In genomic region chr2:135711925-135712288, GRCm38 (mm10) we compare ENCODE assay signal across 8 mouse cellular contexts. TPM values are rescaled to one million over a fixed set of nuclear protein-coding genes. Genes with fewer than 3 reads are reported as not detected.
DNase-seq lines count a peak whose midpoint lies in the region; ATAC-seq and TF ChIP-seq lines count a peak whose summit lies in the region.
"Had no signal": no experiment of that assay in that cellular context is flagged by ENCODE, and none has a peak within 500 bp of the region (broad histone marks: within the 10 kb centered on the region; RNA-seq: fewer than 3 reads in every experiment).

No protein-coding gene starts in this region.

- H3K4me2 ChIP-seq in heart, embryonic 11.5 days = peak overlapping the region; percentile 58
- peak overlapping the region; percentile 26 for H3K4me2 ChIP-seq in kidney, embryonic 14.5 days (replicated peaks; ENCODE audit: low read depth, low read length)
- H3K4me2 ChIP-seq in midbrain, embryonic 16.5 days (ENCODE audit: low read length) = peak overlapping the region; percentile 49
- peak overlapping the region; percentile 31 for H3K4me2 ChIP-seq in stomach, postnatal 0 days (replicated peaks; ENCODE audit: low read depth)

- WGBS in forebrain, embryonic 10.5 days = 7% methylated on average over 8 of the region's 8 CpGs
- 17% methylated on average over 8 of the region's 8 CpGs for WGBS in heart, embryonic 11.5 days (ENCODE audit: insufficient replicate concordance)
- 19% methylated on average over 8 of the region's 8 CpGs for WGBS in kidney, embryonic 14.5 days
- 57% methylated on average over 8 of the region's 8 CpGs for WGBS in liver, adult 2 months
- WGBS in midbrain, embryonic 16.5 days = 6% methylated on average over 8 of the region's 8 CpGs
- 15% methylated on average over 8 of the region's 8 CpGs for WGBS in stomach, postnatal 0 days

- H3K9me3 ChIP-seq in forebrain, embryonic 10.5 days = no peaks in the 10 kb centered on the region
- H3K9me3 ChIP-seq in heart, embryonic 11.5 days (replicated peaks; ENCODE audit: control insufficient read depth, low read length) = no peaks in the 10 kb centered on the region
- no peaks in the 10 kb centered on the region for H3K9me3 ChIP-seq in kidney, embryonic 14.5 days (ENCODE audit: control insufficient read depth, low read length)
- H3K9me3 ChIP-seq in midbrain, embryonic 16.5 days (replicated peaks; ENCODE audit: control insufficient read depth, low read length, poor library complexity, severe bottlenecking) = no peaks in the 10 kb centered on the region
- H3K9me3 ChIP-seq in stomach, postnatal 0 days (ENCODE audit: control insufficient read depth, low read length) = no peaks in the 10 kb centered on the region
- H3K9me3 ChIP-seq: megakaryocyte, embryonic 14.5 days had no signal

- H3K27me3 ChIP-seq in forebrain, embryonic 10.5 days (ENCODE audit: poor library complexity, severe bottlenecking) = no peaks in the 10 kb centered on the region
- H3K27me3 ChIP-seq in heart, embryonic 11.5 days (ENCODE audit: control insufficient read depth, insufficient read depth, low read length) = no peaks in the 10 kb centered on the region
- no peaks in the 10 kb centered on the region for H3K27me3 ChIP-seq in kidney, embryonic 14.5 days (ENCODE audit: control insufficient read depth, insufficient read depth, low read length)
- no peaks in the 10 kb centered on the region for H3K27me3 ChIP-seq in liver, adult 2 months (ENCODE audit: control insufficient read depth, insufficient read depth, low read length)
- no peaks in the 10 kb centered on the region for H3K27me3 ChIP-seq in midbrain, embryonic 16.5 days (ENCODE audit: control insufficient read depth, insufficient read depth, low read depth, low read length)
- no peaks in the 10 kb centered on the region for H3K27me3 ChIP-seq in stomach, postnatal 0 days (ENCODE audit: control insufficient read depth, insufficient read depth, low read length)
- H3K27me3 ChIP-seq: megakaryocyte, embryonic 14.5 days had no signal

- peak; percentile 87 for DNase-seq in adrenal gland, postnatal 25 days
- DNase-seq in forebrain, embryonic 10.5 days (ENCODE audit: extremely low spot score, low spot score) = peak; percentile 77
- peak; percentile 30 for DNase-seq in liver, adult 2 months (ENCODE audit: extremely low read depth, low read depth, low spot score)
- peak; percentile 65 for DNase-seq in stomach, postnatal 0 days (ENCODE audit: low spot score)

- peak overlapping the region; percentile 84 for H3K27ac ChIP-seq in forebrain, embryonic 10.5 days
- H3K27ac ChIP-seq in heart, embryonic 11.5 days (ENCODE audit: low read depth, low read length) = no peak overlapping the region; the same call in 1 of the 2 replicates
- H3K27ac ChIP-seq in kidney, embryonic 14.5 days (ENCODE audit: low read depth, low read length) = no peak overlapping the region
- no peak overlapping the region for H3K27ac ChIP-seq in liver, adult 2 months (replicated peaks; ENCODE audit: insufficient read depth, low read depth, low read length)
- peak overlapping the region; percentile 48 for H3K27ac ChIP-seq in midbrain, embryonic 16.5 days (ENCODE audit: low read length)
- H3K27ac ChIP-seq in stomach, postnatal 0 days (replicated peaks) = peak overlapping the region; percentile 30

- TF ChIP-seq POLR2A in liver, adult 2 months (IDR thresholded peaks at IDR 0.05; ENCODE audit: extremely low read depth, insufficient read depth, low read length) = no peak

- peaks cover 72% of the 10 kb centered on the region for H3K4me1 ChIP-seq in forebrain, embryonic 10.5 days
- peaks cover 21% of the 10 kb centered on the region for H3K4me1 ChIP-seq in heart, embryonic 11.5 days (ENCODE audit: control insufficient read depth, insufficient read depth, low read length)
- H3K4me1 ChIP-seq in kidney, embryonic 14.5 days (ENCODE audit: control insufficient read depth, insufficient read depth, low read length) = peaks cover 11% of the 10 kb centered on the region; the same call in 1 of the 2 replicates
- H3K4me1 ChIP-seq in liver, adult 2 months (ENCODE audit: control insufficient read depth, insufficient read depth, low read length) = peaks cover 2% of the 10 kb centered on the region; the same call in 1 of the 2 replicates
- peaks cover 22% of the 10 kb centered on the region for H3K4me1 ChIP-seq in midbrain, embryonic 16.5 days (ENCODE audit: control insufficient read depth, insufficient read depth, low read length)
- H3K4me1 ChIP-seq in stomach, postnatal 0 days (replicated peaks; ENCODE audit: control insufficient read depth, insufficient read depth) = peaks cover 4% of the 10 kb centered on the region; the same call in 1 of the 2 replicates

- ATAC-seq in heart, embryonic 11.5 days (replicated peaks; ENCODE audit: insufficient number of reproducible peaks, low FRiP score, low TSS enrichment) = 0 out of 2 replicates have a peak, but pooled peaks have one; percentile 76
- ATAC-seq in kidney, embryonic 14.5 days (ENCODE audit: low FRiP score, low TSS enrichment) = peak; percentile 64; the same call in 1 of the 2 replicates
- ATAC-seq in midbrain, embryonic 16.5 days = peak; percentile 88
- peak; percentile 56; the same call in 1 of the 2 replicates for ATAC-seq in stomach, postnatal 0 days (ENCODE audit: low FRiP score, low TSS enrichment)

- H3K79me2 ChIP-seq in liver, adult 2 months (ENCODE audit: control insufficient read depth, insufficient read depth, low read length) = no peaks in the 10 kb centered on the region

- H3K4me3 ChIP-seq in forebrain, embryonic 10.5 days = peak overlapping the region; percentile 37
- H3K4me3 ChIP-seq in heart, embryonic 11.5 days (ENCODE audit: low read depth, low read length) = 0 out of 2 replicates have a peak overlapping the region, but pooled peaks have one; percentile 8
- H3K4me3 ChIP-seq in kidney, embryonic 14.5 days (ENCODE audit: low read length) = no peak overlapping the region
- H3K4me3 ChIP-seq in liver, adult 2 months (ENCODE audit: insufficient read depth, low read depth, low read length) = no peak overlapping the region
- H3K4me3 ChIP-seq in midbrain, embryonic 16.5 days (ENCODE audit: low read depth, low read length) = peak overlapping the region; percentile 22; the same call in 1 of the 2 replicates
- H3K4me3 ChIP-seq in stomach, postnatal 0 days (ENCODE audit: low read depth, low read length) = no peak overlapping the region
- H3K4me3 ChIP-seq: megakaryocyte, embryonic 14.5 days had no signal

- no peak for TF ChIP-seq CTCF in liver, adult 2 months (IDR thresholded peaks at IDR 0.05; ENCODE audit: low read depth, low read length)
- TF ChIP-seq CTCF in stomach, postnatal 0 days (IDR thresholded peaks at IDR 0.05; ENCODE audit: low read depth) = peak; percentile 28

- H3K36me3 ChIP-seq in forebrain, embryonic 10.5 days (replicated peaks) = no peaks in the 10 kb centered on the region
- H3K36me3 ChIP-seq in heart, embryonic 11.5 days (ENCODE audit: control insufficient read depth, insufficient read depth, low read length) = no peaks in the 10 kb centered on the region
- no peaks in the 10 kb centered on the region for H3K36me3 ChIP-seq in kidney, embryonic 14.5 days (ENCODE audit: control insufficient read depth, insufficient read depth, low read length)
- no peaks in the 10 kb centered on the region for H3K36me3 ChIP-seq in liver, adult 2 months (ENCODE audit: control insufficient read depth, insufficient read depth, low read length)
- no peaks in the 10 kb centered on the region for H3K36me3 ChIP-seq in midbrain, embryonic 16.5 days (ENCODE audit: control insufficient read depth, insufficient read depth, low read length)
- H3K36me3 ChIP-seq in stomach, postnatal 0 days (ENCODE audit: control insufficient read depth, insufficient read depth, low read length) = no peaks in the 10 kb centered on the region

- no peak overlapping the region for H3K9ac ChIP-seq in heart, embryonic 11.5 days (ENCODE audit: low read depth, low read length)
- H3K9ac ChIP-seq in kidney, embryonic 14.5 days (ENCODE audit: low read depth, low read length) = peak overlapping the region; percentile 18; the same call in 1 of the 2 replicates
- no peak overlapping the region for H3K9ac ChIP-seq in liver, adult 2 months (ENCODE audit: low read depth, low read length)
- H3K9ac ChIP-seq in midbrain, embryonic 16.5 days (ENCODE audit: low read depth, low read length) = peak overlapping the region; percentile 2; the same call in 1 of the 2 replicates
- no peak overlapping the region for H3K9ac ChIP-seq in stomach, postnatal 0 days (ENCODE audit: low read length)

- no peak for TF ChIP-seq EP300 in stomach, postnatal 0 days (optimal IDR thresholded peaks at IDR 0.05)

RNA-seq across cellular contexts. Expression of gene Plcb4, which starts 53.1 kb away (rescaled TPM):
- 44.4 and 58.5 TPM in 2 replicates for total RNA-seq in adrenal gland, postnatal 25 days (2021)
- 15.9 and 16.0 TPM in 2 replicates for polyA plus RNA-seq in forebrain, embryonic 10.5 days (2016; fragmentation: Nextera tagmentation; extraction: Ambion mirVana)
- 25.8 and 33.8 TPM in 2 replicates for polyA plus RNA-seq in heart, embryonic 11.5 days (2014; fragmentation: Nextera tagmentation; extraction: Ambion mirVana)
- polyA plus RNA-seq in kidney, embryonic 14.5 days (2014; fragmentation: Nextera tagmentation; extraction: Ambion mirVana) = 19.7 and 21.2 TPM in 2 replicates
- total RNA-seq in liver, adult 2 months (2014; rRNA removed) = 4.2 and 4.3 TPM in 2 replicates
- polyA plus RNA-seq in liver, adult 2 months (2012; rRNA removed) = 0.47 and 0.88 TPM in 2 replicates
- 44.4 and 51.4 TPM in 2 replicates for polyA plus RNA-seq in midbrain, embryonic 16.5 days (2015; fragmentation: Nextera tagmentation; extraction: Ambion mirVana)
- 12.9 and 14.4 TPM in 2 replicates for polyA plus RNA-seq in stomach, postnatal 0 days (2015; fragmentation: Nextera tagmentation; extraction: Ambion mirVana)

Comparison
In these comparisons a context has a peak if more than half of its experiments do, and no peak if none do; other contexts are left out.
1. DNase-seq: peak in every context shown above with its lines; median percentile 87 in adrenal gland, postnatal 25 days; 77 in forebrain, embryonic 10.5 days; 65 in stomach, postnatal 0 days; 30 in liver, adult 2 months.
2. H3K27ac ChIP-seq: peak in forebrain, embryonic 10.5 days (single experiment), midbrain, embryonic 16.5 days (single experiment) and stomach, postnatal 0 days (single experiment); none in heart, embryonic 11.5 days (single experiment), kidney, embryonic 14.5 days (single experiment) and liver, adult 2 months (single experiment).
3. H3K4me3 ChIP-seq: peak in forebrain, embryonic 10.5 days (single experiment), heart, embryonic 11.5 days (single experiment) and midbrain, embryonic 16.5 days (single experiment); none in kidney, embryonic 14.5 days (single experiment), liver, adult 2 months (single experiment) and stomach, postnatal 0 days (single experiment).
4. H3K9ac ChIP-seq: peak in kidney, embryonic 14.5 days (single experiment) and midbrain, embryonic 16.5 days (single experiment); none in heart, embryonic 11.5 days (single experiment), liver, adult 2 months (single experiment) and stomach, postnatal 0 days (single experiment).
5. Peak in every context shown above with its lines, with median percentiles within 50 percentile points of each other: ATAC-seq and H3K4me2 ChIP-seq.